Mouse (Mus musculus) layer of hippocampus, adult 9-10 months (tissue): Measurements from ENCODE around the gene Tmed6.
"Not testable (repeated sequence)": the region's sequence is repeated elsewhere in the genome, so short reads cannot be mapped to it uniquely, and the experiment has no call there.

Source experiments
- DNase-seq: peaks from one replicate; pipeline ENCODE4 v3.0.0; 2022; ENCODE audit warnings: low spot score

Gene Tmed6

GRCm38 (mm10) chr8:107065511-107066496, at the start of gene Tmed6:
Gene Tmed6, minus strand, starts transcription at chr8:107065644.
- no peak for DNase-seq

DNA sequence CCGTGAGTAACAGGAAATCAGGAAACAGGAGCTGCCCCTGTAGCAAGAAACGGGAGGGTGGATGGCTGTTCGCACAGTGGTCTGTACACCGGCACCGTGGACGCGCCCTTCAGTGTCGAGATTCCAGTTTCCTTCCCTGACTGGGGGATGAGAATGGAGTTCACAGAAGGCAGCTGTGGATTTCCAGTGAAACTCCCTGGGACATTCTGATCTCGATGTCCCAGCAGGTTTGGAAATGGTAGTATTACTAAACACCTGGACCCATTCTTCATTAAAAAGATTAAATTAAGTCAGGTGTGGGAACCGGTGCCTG, 49.5 kb upstream of the Tmed6 start:
- DNase-seq, result no peak

DNA sequence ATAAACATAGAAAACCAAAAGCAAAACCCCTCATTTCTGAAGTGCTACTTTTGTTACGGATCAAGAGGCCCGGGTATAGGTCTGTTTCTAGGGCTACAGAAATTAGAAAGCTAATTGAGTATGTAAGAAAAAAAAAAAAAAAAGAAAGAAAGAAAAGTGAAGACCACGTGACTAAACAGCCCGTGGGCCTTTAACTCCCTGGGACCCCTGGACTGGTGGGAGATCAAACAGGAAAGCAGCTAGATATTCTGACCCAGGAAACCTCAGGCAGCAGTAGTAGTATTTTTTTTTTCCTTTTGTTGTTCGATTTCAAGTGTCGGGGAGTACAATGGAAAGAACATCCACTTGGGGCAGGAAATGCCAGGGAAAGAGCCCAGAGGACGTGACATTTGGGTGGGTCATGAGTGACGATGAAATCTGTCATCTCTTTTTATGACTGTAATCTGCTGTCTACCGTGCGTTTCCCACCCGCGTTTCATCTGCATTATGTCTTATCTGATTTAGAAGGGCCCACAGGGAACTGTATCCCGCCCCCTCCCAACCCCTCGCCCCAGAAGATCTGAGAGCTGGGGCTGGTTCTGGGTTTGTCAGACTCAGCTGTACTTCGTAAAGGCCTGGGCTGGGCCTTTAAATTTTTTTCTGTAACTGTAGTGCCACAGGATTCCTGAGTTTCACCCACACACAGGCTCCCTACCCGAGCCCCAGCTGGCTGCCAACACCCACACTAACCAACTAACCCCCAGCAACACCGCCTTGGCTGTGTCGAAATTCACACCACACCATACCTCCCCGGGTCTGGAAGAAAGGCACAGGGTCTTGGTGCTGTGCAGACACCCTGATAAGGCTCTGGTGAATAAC, 48.9 kb upstream of the Tmed6 start:
- no peak for DNase-seq

- no peak for DNase-seq
These were observed 47.8 kb upstream of the Tmed6 start for GRCm38 (mm10) chr8:107113209-107113608.

- no peak for DNase-seq
These were observed 46.1 kb upstream of the Tmed6 start for GRCm38 (mm10) chr8:107111340-107112105.

DNA sequence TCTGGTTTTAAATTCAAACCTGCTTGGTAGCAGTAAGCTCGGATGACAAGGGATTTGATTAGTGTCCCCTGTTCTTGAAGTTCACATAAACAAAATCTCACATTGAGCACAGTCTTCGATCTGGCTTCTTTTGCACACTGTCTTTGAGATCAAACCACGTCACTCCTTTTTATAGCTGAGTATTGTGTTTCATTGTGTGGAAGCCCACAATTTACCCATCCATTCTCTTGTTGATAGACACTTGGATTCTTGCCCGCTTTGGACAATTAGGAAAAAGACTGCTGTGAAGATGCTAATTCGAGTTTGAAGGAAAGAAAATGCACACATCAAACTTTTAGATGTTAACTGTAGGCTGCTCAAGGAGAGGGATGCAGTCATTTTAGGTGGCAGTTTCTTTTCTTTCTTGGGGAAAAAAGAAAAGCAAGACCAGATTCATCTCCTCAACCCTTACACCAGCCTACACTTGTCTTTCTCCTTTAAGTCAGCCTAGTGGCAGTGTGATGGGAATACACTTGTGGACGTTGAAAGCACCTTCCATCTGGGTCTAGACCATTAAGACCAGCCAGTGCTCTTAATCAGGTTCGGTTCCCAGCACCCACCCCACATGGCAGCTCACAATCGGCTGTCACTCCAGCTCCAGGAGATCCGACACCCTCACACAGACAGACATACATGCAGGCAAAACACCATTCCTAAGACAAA, 45.3 kb upstream of the Tmed6 start:
- no peak for DNase-seq

DNA sequence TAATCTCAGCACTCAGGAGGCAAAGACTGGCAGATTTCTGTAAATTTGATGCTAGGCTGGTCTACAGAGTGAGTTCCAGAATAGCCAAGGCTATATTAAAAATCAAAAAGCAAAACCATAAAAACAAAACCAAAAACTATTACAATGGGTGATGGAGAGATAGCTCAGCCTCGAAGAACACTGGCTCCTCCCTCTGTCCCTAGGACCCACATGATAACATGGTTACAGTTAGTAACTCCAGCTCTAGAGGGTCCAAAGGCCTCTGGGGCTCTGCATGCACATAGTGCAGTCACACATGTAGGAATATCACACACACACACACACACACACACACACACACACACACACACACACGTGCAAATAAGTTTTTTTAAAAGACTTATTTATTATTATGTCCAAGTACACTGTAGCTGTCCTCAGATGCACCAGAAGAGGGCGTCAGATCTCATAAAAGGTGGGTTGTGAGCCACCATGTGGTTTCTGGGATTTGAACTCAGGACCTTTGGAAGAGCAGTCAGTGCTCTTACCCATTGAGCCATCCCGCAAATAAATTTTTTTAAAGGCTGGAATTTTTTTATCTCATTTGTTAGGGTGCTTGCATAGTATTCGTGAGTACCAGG, 44.5 kb upstream of the Tmed6 start:
- no peak for DNase-seq

GRCm38 (mm10) chr8:107108978-107109720, 43.7 kb upstream of the Tmed6 start:
- no peak for DNase-seq

- not testable (repeated sequence) for DNase-seq
These were observed 42.6 kb upstream of the Tmed6 start for GRCm38 (mm10) chr8:107108089-107108488.

DNA sequence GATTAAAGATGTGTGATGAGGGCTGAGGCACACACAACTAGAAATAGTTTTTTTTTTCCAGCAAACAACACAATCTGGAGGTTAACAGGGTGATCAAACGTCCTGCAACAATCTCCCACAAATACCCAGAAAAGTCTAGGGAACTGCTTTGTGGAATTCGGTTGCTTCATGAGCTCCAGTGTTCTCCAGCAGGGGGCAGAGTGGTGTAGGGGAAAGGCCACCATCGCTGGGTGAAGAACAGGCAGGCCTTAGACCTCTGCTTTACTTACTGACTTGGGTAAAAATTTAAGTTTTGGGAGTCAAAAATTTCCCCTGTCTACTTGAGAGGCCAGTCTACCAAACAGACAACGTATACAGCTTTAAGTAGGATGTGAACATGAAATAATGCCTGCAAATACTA, 39.1 kb upstream of the Tmed6 start:
- peak; percentile 36 for DNase-seq

DNA sequence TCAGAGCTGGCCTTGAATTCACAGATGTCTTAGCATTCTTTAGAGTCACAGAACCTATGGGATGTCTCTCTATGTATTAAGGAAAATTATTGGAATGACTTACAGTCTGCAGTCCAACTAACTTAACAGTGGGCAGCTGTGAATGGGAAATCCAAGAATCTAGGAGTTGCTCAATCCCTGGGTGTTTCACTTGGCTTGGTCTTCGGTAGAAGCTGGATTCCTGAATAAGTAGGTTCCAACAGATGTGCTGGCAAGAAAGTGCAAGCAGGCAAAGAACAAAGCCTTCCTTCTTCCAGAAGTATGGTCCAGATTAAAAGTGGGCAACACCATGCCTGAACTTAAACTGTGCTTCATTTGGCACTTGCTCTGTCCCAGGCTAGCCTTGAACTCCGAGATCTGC, 35.2 kb upstream of the Tmed6 start:
- DNase-seq, result no peak

DNA sequence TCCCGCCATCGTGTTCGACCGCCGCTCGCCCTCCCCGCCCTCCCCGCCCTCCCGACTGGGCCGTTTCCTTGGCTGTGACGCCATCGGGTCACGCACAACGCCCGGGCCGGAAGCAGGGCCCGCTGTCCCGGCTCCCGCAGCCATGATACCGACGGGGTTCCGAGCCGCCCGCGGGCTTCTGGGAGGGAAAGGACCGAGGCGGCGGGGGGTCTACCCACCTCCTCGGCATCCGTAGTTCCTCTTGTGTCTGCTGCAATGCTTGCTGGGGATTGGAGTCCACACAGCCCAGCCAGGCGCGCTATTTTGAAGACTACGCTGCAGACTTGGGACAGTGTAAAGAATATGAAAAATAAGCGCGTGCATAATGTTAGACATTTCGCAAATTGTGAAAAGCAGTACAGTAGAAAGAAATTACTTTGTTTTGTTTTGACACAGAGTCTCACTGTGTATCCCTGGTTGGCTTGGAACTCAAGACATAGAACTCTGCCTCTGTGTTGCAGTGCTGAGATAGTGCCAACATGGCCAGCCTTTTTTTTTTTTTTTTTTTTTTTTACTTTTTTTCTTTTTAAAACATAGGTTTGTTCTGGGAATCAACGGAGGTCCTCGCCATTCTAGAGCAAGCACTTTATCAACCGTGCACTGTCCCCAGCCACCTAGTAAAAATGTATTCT, 31.1 kb upstream of the Tmed6 start, which contains the start of gene Terf2:
Terf2 (minus strand) TSS at position 182 of the 671 bp plus-strand sequence.
- DNase-seq, result peak; percentile 77

- DNase-seq, result no peak
These were observed 30.4 kb upstream of the Tmed6 start for GRCm38 (mm10) chr8:107095717-107096365.

- DNase-seq, result no peak
These were observed 25.1 kb upstream of the Tmed6 start for GRCm38 (mm10) chr8:107090531-107090930.

GRCm38 (mm10) chr8:107088526-107089063, 23.2 kb upstream of the Tmed6 start:
- no peak for DNase-seq

DNA sequence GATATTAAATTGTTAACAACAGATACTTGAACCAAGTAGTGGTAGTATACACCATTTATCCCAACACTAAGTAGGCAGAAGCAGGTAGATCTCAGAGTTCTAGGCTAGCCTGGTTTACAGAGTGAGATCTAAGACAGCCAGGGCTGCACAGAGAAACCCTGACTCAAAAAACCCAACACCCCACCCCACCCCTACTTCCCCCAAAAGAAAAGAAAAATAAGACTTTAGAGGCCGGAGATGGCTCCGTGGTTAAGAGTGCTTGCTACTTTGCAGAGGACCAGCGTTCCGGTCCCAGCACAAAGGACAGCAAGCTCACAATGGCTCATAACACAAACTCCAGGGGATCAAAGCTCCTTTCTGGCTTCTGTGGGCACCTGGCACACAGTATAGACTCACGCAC, 20.6 kb upstream of the Tmed6 start:
- no peak for DNase-seq

GRCm38 (mm10) chr8:107085358-107085757, 19.9 kb upstream of the Tmed6 start:
- no peak for DNase-seq

GRCm38 (mm10) chr8:107076239-107076888, 10.9 kb upstream of the Tmed6 start:
- no peak for DNase-seq
